Mouse (Mus musculus) liver, adult 2 months (tissue): ENCODE measurements at regions not wholly inside any gene's neighbourhood (a gene's known extent, or its start where the extent isn't known, plus 50 kb on each side); places are given as distances from the start of the nearest gene placed in this dataset.

Experiments
- DNase-seq: peaks from one replicate; pipeline ENCODE4 v3.0.0-alpha.2; 2011; ENCODE audit warnings: low read depth, low spot score; ENCODE audit errors: extremely low read depth
- H3K27ac ChIP-seq: fragments of 200-500 bp; replicated peaks from 2 replicates; pipeline ENCODE4 v1.5.1; 2012; ENCODE audit warnings: low read depth, mild to moderate bottlenecking, control low read depth, inconsistent platforms, low read length; ENCODE audit not compliant: insufficient read depth
- H3K27me3 ChIP-seq: fragments of 200-500 bp; 2 replicates; pipeline ENCODE4 v1.6.1; 2012; ENCODE audit warnings: mild to moderate bottlenecking, moderate library complexity, low read length, inconsistent platforms; ENCODE audit not compliant: control insufficient read depth, insufficient read depth
- H3K36me3 ChIP-seq: fragments of 200-500 bp; 2 replicates; pipeline ENCODE4 v1.6.1; 2012; ENCODE audit warnings: low read length, inconsistent platforms; ENCODE audit not compliant: control insufficient read depth, insufficient read depth
- H3K4me1 ChIP-seq: fragments of 200-500 bp; 2 replicates; pipeline ENCODE4 v1.6.1; 2011; ENCODE audit warnings: low read length; ENCODE audit not compliant: control insufficient read depth, insufficient read depth
- H3K4me3 ChIP-seq: fragments of 200-500 bp; 2 replicates; pipeline ENCODE4 v1.5.1; 2011; ENCODE audit warnings: low read depth, mild to moderate bottlenecking, control low read depth, low read length, moderate library complexity; ENCODE audit not compliant: insufficient read depth
- H3K79me2 ChIP-seq: fragments of 200-500 bp; 2 replicates; pipeline ENCODE4 v1.6.1; 2012; ENCODE audit warnings: inconsistent platforms, mild to moderate bottlenecking, low read length, moderate library complexity; ENCODE audit not compliant: control insufficient read depth, insufficient read depth
- H3K9ac ChIP-seq: fragments of 200-500 bp; 2 replicates; pipeline ENCODE4 v1.6.1; 2012; ENCODE audit warnings: low read depth, mild to moderate bottlenecking, control low read depth, inconsistent platforms, low read length
- CTCF ChIP-seq: fragments of 200-500 bp; IDR thresholded peaks from 2 replicates; pipeline ENCODE4 v1.5.1; 2011; ENCODE audit warnings: low read depth, low read length, control low read depth
- POLR2A ChIP-seq: fragments of 200-500 bp; IDR thresholded peaks from 2 replicates; pipeline ENCODE4 v1.6.1; 2011; ENCODE audit warnings: low read length, control low read depth; ENCODE audit not compliant: insufficient read depth; ENCODE audit errors: extremely low read depth
- WGBS: fragments of 180-500 bp; shearing (Covaris S2); methylation state at CpG from one replicate; pipeline ENCODE4 v1.1.7; 2018; 5-methylcytosine and 5-hydroxymethylcytosine counted together

- no peak for TF ChIP-seq POLR2A
- no peak for TF ChIP-seq CTCF
- 31% methylated on average over 14 of the region's 14 CpGs for WGBS
- H3K36me3 ChIP-seq = no peaks in the 10 kb centered on the region
- no peaks in the 10 kb centered on the region for H3K79me2 ChIP-seq
- no peak overlapping the region for H3K9ac ChIP-seq
- H3K4me1 ChIP-seq = no peaks in the 10 kb centered on the region
- no peaks in the 10 kb centered on the region for H3K27me3 ChIP-seq
- DNase-seq = no peak
- no peak overlapping the region for H3K27ac ChIP-seq
- H3K4me3 ChIP-seq = no peak overlapping the region
Measured at GRCm38 (mm10) chr11:43344767-43345561, 81.1 kb downstream of the Pttg1 start.

GRCm38 (mm10) chr11:43343574-43343973 is 82.5 kb downstream of the Pttg1 start:
- Histone ChIP-seq H3K36me3 (no peaks in the 10 kb centered on the region), H3K9ac (no peak overlapping the region), H3K27ac (no peak overlapping the region), H3K4me1 (no peaks in the 10 kb centered on the region), H3K79me2 (no peaks in the 10 kb centered on the region), H3K27me3 (no peaks in the 10 kb centered on the region), H3K4me3 (no peak overlapping the region)
- TF ChIP-seq POLR2A (no peak), CTCF (no peak)
- WGBS = 85% methylated on average over 5 of the region's 5 CpGs
- DNase-seq = no peak

GRCm38 (mm10) chr11:43338377-43338993 is 87.6 kb downstream of the Pttg1 start:
- H3K36me3 ChIP-seq = no peaks in the 10 kb centered on the region

GRCm38 (mm10) chr11:43335668-43336265 is 90.3 kb downstream of the Pttg1 start:
- TF ChIP-seq POLR2A (no peak), CTCF (no peak)
- no peaks in the 10 kb centered on the region for H3K27me3 ChIP-seq
- no peak overlapping the region for H3K4me3 ChIP-seq
- H3K27ac ChIP-seq = no peak overlapping the region
- no peak for DNase-seq
- H3K4me1 ChIP-seq = no peaks in the 10 kb centered on the region
- WGBS = 59% methylated on average over 7 of the region's 7 CpGs
- H3K79me2 ChIP-seq = no peaks in the 10 kb centered on the region
- no peaks in the 10 kb centered on the region for H3K36me3 ChIP-seq
- H3K9ac ChIP-seq = no peak overlapping the region

More at GRCm38 (mm10) chr11:43338377-43338993, 87.6 kb downstream of the Pttg1 start:
- no peak overlapping the region for H3K4me3 ChIP-seq
- no peaks in the 10 kb centered on the region for H3K79me2 ChIP-seq
- DNase-seq = no peak
- TF ChIP-seq CTCF = no peak
- no peak for TF ChIP-seq POLR2A
- H3K27me3 ChIP-seq = no peaks in the 10 kb centered on the region
- no peaks in the 10 kb centered on the region for H3K4me1 ChIP-seq
- 90% methylated on average over 2 of the region's 2 CpGs for WGBS
- no peak overlapping the region for H3K9ac ChIP-seq
- no peak overlapping the region for H3K27ac ChIP-seq

GRCm38 (mm10) chr11:43333547-43333946 is 92.5 kb downstream of the Pttg1 start:
- Histone ChIP-seq H3K4me3 (no peak overlapping the region), H3K9ac (no peak overlapping the region), H3K27ac (no peak overlapping the region), H3K27me3 (no peaks in the 10 kb centered on the region), H3K36me3 (no peaks in the 10 kb centered on the region), H3K4me1 (no peaks in the 10 kb centered on the region), H3K79me2 (no peaks in the 10 kb centered on the region)
- DNase-seq = no peak
- TF ChIP-seq CTCF = no peak
- TF ChIP-seq POLR2A = no peak
- 81% methylated on average over 4 of the region's 4 CpGs for WGBS
